Mouse (Mus musculus) heart, adult 9 months (tissue): ENCODE results near the gene Tmprss6.

Experiments
- DNase-seq, 2 experiments: peaks; one replicate each; pipeline ENCODE4 v3.0.0; 2022; ENCODE audit warnings: low spot score in 2 of 2

The Tmprss6 gene

DNA sequence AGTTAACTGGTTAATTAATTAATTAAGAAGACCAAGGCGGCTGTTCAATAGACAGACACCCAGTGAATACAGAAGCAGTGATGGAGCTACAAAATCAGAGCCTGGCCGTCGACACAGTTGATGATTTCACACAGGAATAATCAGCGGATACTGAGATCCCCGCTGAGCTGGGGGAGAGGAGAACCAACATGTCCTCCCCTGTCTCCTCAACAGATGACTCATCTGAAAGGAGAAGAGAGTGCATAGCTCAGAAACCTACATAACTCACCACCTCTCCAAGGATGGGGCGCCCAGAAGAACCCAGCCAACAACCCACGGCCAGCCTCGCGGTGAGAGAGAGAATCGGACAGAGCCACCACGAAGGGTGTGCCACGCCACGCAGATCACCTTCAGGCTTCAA, 48.0 kb downstream of the Tmprss6 start:
- no peak for DNase-seq

DNA sequence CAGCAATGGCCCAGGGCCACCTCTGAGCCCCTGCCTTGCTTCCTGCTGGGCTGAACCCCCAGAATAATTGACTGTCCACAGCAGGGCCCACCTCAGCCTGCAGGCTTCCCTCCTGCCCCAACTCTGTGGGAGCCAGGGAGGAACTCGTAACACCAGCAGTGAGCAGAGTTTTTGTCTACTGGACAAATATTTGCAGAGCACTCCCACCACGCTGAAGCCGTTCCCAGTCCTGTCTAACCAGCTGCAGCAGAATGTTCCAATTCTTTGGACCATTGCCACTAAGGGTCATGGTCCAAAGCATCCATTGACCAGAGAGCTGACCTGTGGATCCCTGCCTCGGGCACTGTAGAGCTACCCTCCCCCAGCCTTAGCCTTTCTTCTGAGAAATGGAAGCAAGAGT, 51.5 kb downstream of the Tmprss6 start:
- DNase-seq = no peak

DNA sequence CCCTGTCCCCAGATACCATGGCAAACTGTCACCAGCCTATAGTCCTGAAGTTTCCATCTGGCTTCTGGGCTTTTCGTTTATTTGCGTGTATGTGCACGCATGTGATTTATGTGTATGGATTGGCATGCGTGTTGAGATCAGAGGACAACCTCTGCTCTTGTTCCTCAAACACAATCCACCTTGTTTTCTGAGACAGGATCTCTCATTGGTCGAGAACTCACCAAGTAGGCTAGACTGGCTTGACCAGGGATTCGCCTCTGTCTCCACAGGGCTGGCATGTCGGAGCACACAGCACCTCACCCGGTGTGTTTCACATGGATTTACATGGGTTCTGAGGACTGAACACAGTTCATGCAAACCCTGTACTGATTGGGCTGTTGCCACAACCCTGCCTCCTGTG, 54.3 kb downstream of the Tmprss6 start:
- DNase-seq = no peak

DNA sequence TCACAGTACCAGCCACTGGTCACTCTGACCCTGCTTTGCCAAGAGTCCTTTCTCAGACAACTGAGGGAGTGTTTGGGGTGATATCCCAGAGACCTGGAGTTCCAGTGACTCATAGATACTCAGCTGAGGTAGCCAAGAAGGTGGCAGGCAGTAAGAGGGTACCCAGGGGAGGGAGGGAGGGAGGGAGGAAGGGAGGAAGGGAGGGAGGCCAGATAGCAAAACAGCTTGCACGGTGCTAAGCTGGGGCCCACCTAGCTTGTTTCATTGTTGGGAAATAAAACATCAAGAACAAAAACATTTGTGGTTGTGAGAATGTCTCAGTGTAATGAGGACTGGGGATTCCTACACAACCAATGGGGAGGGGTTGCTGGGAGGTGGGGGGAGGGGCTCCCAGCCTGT, 54.7 kb downstream of the Tmprss6 start:
- DNase-seq = no peak

GRCm38 (mm10) chr15:78413083-78413718, 55.2 kb downstream of the Tmprss6 start:
- DNase-seq = no peak

DNA sequence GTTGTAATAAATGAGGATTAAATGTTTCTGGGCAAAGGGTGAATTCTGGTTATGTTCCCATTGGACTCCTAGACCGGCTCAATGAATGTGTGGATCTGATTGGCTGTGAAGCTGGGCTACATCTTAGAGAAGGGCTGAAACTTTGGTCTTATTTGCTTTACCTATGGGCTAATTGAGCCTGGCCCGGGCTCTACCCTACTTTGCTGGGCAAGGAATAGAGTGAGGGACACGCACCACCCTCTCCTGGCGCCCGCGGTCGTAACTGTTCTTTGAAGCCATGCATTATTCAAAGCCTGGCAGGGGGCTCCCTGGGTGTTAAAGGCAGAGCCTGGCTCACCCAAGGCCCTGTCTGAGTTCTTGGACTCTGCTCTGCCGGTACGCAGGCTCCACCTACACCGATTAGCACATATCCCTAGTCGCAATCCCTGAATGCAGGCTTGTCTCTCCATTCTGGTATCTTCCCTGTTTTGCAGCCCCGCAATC, 58.8 kb downstream of the Tmprss6 start:
- DNase-seq = no peak

- peak; percentile 91 to 93 for DNase-seq
Observed at GRCm38 (mm10) chr15:78406293-78406934, 62.0 kb downstream of the Tmprss6 start, which contains the start of gene Mpst. Mpst (plus strand) TSS chr15:78406416.

- DNase-seq = peak; percentile 90 to 92
Observed at GRCm38 (mm10) chr15:78405517-78406211, 62.8 kb downstream of the Tmprss6 start, which contains the start of gene Tst. Tst (minus strand) TSS chr15:78405907.

- no peak for DNase-seq
Observed at GRCm38 (mm10) chr15:78405098-78405497, 63.3 kb downstream of the Tmprss6 start.

- peak in 1 of 2 experiments; percentile 52 for DNase-seq
Observed at GRCm38 (mm10) chr15:78403896-78404295, 64.5 kb downstream of the Tmprss6 start.

GRCm38 (mm10) chr15:78403301-78403741, 65.1 kb downstream of the Tmprss6 start:
- DNase-seq = no peak

GRCm38 (mm10) chr15:78402423-78402822, 66.0 kb downstream of the Tmprss6 start:
- peak in 1 of 2 experiments; percentile 21 for DNase-seq

- peak; percentile 81 to 83 for DNase-seq
Observed at GRCm38 (mm10) chr15:78401921-78402320, 66.5 kb downstream of the Tmprss6 start.

DNA sequence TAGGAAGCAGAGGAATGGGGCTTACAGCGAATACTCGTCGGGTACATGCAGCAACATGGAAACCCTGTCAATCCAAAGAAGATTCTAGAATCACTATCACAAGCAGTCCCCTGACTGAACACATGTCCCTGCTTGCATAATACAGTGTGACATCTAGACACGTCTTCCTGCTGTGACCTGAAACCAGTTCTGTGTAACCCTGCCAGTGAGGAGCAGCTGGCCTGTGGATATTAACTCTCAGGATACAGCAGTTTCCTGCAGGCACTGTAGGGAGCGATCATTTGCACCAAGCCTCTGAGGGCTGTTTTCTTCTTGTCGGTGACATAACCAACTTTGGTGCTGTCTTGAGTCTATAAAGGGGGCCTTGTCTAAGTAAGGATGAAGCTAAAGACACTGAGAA, 67.1 kb downstream of the Tmprss6 start:
- DNase-seq = peak in 1 of 2 experiments; percentile 50

DNA sequence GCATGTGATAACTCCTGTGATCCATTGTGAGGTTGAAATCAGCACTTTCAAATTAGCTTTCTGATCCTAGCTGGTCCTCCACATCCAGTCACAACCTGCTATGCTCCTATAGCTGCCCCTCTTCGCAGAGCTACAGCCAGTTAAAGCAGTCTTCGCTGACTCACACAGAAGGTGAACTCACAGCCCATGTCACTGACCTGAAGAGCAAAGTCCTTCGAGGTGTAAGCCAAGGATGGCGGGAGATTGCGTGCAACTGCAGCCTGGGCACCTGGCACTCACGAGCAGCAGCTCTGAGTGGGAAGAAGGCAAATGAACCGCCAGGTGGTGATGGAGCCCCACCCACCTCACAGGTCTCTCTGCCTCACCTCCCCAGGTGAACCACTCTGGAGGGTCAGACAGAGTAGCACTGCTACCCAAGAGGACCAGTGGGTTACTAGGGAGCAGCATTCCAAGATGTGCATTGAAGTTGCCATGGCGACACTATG, 72.9 kb downstream of the Tmprss6 start, which contains the start of gene Tex33:
TSS of gene Tex33 (minus strand) at position 435 of the 485 bp plus-strand sequence.
- no peak for DNase-seq

DNA sequence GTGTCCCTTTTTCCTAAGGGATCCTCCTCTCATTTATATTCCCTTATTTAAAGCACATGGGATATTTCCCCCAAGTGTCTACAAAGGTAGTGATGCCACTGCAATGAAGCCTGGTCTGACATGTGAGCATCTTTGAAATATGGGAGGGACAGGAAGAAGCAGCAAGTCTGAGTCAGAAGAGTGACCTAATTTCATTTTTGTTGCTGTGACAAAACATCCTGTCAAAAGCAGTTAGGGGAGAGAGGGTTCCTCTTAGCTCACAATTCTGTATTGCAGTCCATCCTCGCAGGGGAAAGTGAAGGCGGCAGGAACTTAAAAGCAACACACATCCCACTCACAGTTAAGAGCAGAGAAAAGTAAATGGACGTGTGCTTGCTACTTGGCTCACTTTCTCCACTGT, 77.6 kb downstream of the Tmprss6 start:
- no peak for DNase-seq
